Mouse (Mus musculus) heart, adult 11 months (tissue): Measurements from ENCODE around the gene Arl10.

Experiments used
- DNase-seq: peaks from one replicate; pipeline ENCODE4 v3.0.0; 2022

The Arl10 gene

GRCm38 (mm10) chr13:54621155-54621932 lies 46.5 kb downstream of the Arl10 start, which contains the start of gene Faf2:
Gene Faf2, plus strand, starts transcription at chr13:54621784.
- DNase-seq: peak; percentile 100

GRCm38 (mm10) chr13:54621960-54622521 lies 47.2 kb downstream of the Arl10 start:
- no peak for DNase-seq

GRCm38 (mm10) chr13:54629128-54629527 lies 54.3 kb downstream of the Arl10 start:
- DNase-seq: no peak
